Mouse (Mus musculus) heart, postnatal 10 days (tissue): ENCODE measurements around the gene Mief1. TPM values are rescaled to one million over a fixed set of nuclear protein-coding genes. Genes with fewer than 3 reads are reported as not detected.
A peak's percentile ranks its signal among the peaks of the same experiment; 100 is the strongest.

Experiments
- DNase-seq, 2 experiments: peaks; one replicate each; pipeline ENCODE4 v3.0.0; 2021
- intact Hi-C: fragments of 180-260 bp; cut with DNase I; formaldehyde crosslinking; loops from one replicate; pipeline ENCODE4 v1.15.1; 2025
- total RNA-seq, 2 experiments: library from RNA; stranded (reverse); gene quantifications; 2 replicates each; pipeline ENCODE4 v1.2.3; 2021

Gene Mief1
- total RNA-seq: 10 to 100 TPM; 33.2 to 37.6 TPM

GRCm38 (mm10) chr15:80233733-80234509 lies at the start of gene Mief1:
Gene Mief1, plus strand, starts transcription at chr15:80234018.
- intact Hi-C loops: loop anchor here (1.0 kb wide), 1 partner anchor 20 kb away; no protein-coding TSS in a partner anchor
- DNase-seq: peak; percentile 98

GRCm38 (mm10) chr15:80188927-80189326 lies 44.9 kb upstream of the Mief1 start:
- DNase-seq: no peak
- intact Hi-C loops: no loop called here

GRCm38 (mm10) chr15:80190075-80190474 lies 43.7 kb upstream of the Mief1 start:
- intact Hi-C loops: no loop called here
- DNase-seq: no peak

- intact Hi-C loops: no loop called here
These were observed 42.1 kb upstream of the Mief1 start for GRCm38 (mm10) chr15:80191585-80192245.

GRCm38 (mm10) chr15:80192246-80192585 lies 41.6 kb upstream of the Mief1 start:
- intact Hi-C loops: no loop called here
- no peak for DNase-seq

More at GRCm38 (mm10) chr15:80191585-80192245, 42.1 kb upstream of the Mief1 start:
- DNase-seq: no peak

- intact Hi-C loops: no loop called here
- DNase-seq: no peak
These were observed 41.0 kb upstream of the Mief1 start for GRCm38 (mm10) chr15:80192847-80193246.

- DNase-seq: no peak
- intact Hi-C loops: no loop called here
These were observed 34.3 kb upstream of the Mief1 start for GRCm38 (mm10) chr15:80199556-80199955.

GRCm38 (mm10) chr15:80202111-80202775 lies 31.6 kb upstream of the Mief1 start:
- no peak for DNase-seq
- intact Hi-C loops: no loop called here

- DNase-seq: peak in 1 of 2 experiments; percentile 13
- intact Hi-C loops: no loop called here
These were observed 30.4 kb upstream of the Mief1 start for GRCm38 (mm10) chr15:80203406-80203805.

GRCm38 (mm10) chr15:80206057-80206565 lies 27.7 kb upstream of the Mief1 start:
- DNase-seq: no peak
- intact Hi-C loops: no loop called here

- no peak for DNase-seq
- intact Hi-C loops: no loop called here
These were observed 25.4 kb upstream of the Mief1 start for GRCm38 (mm10) chr15:80208446-80208845.

- intact Hi-C loops: no loop called here
- no peak for DNase-seq
These were observed 20.1 kb upstream of the Mief1 start for GRCm38 (mm10) chr15:80213688-80214087.

- intact Hi-C loops: no loop called here
- peak; percentile 46 to 57 for DNase-seq
These were observed 17.9 kb upstream of the Mief1 start for GRCm38 (mm10) chr15:80215716-80216479.

- intact Hi-C loops: no loop called here
- no peak for DNase-seq
These were observed 17.4 kb upstream of the Mief1 start for GRCm38 (mm10) chr15:80216480-80216820.

- intact Hi-C loops: no loop called here
- no peak for DNase-seq
These were observed 16.3 kb upstream of the Mief1 start for GRCm38 (mm10) chr15:80217476-80217875.

- intact Hi-C loops: no loop called here
- DNase-seq: peak; percentile 19 to 23
These were observed 14.6 kb upstream of the Mief1 start for GRCm38 (mm10) chr15:80219211-80219610.

GRCm38 (mm10) chr15:80219705-80220657 lies 13.8 kb upstream of the Mief1 start:
- no peak for DNase-seq
- intact Hi-C loops: loop anchor here (10.0 kb wide), 1 partner anchor 275 kb away; no protein-coding TSS in a partner anchor

- no peak for DNase-seq
- intact Hi-C loops: loop anchor here (10.0 kb wide), 1 partner anchor 276 kb away; no protein-coding TSS in a partner anchor
These were observed 12.8 kb upstream of the Mief1 start for GRCm38 (mm10) chr15:80221031-80221430.

GRCm38 (mm10) chr15:80223751-80224150 lies 10.1 kb upstream of the Mief1 start:
- DNase-seq: no peak
- intact Hi-C loops: loop anchor here (2.0 to 10.0 kb wide), 2 partner anchors 135 to 279 kb away; no protein-coding TSS in a partner anchor
